Mouse (Mus musculus) kidney, postnatal 10 days (tissue): Measurements from ENCODE around the gene Calm2.

Experiments
- DNase-seq: peaks from one replicate; pipeline ENCODE4 v3.0.0; 2021; ENCODE audit warnings: mixed read lengths

Calm2 gene

GRCm38 (mm10) chr17:87446767-87447611 lies at the start of gene Calm2:
Gene Calm2 (minus strand): TSS chr17:87446935.
- DNase-seq = peak; percentile 99

- no peak for DNase-seq
Measured at GRCm38 (mm10) chr17:87495504-87495903, 48.8 kb upstream of the Calm2 start.

GRCm38 (mm10) chr17:87494310-87494709 lies 47.6 kb upstream of the Calm2 start:
- no peak for DNase-seq

GRCm38 (mm10) chr17:87492286-87492685 lies 45.6 kb upstream of the Calm2 start:
- DNase-seq = no peak

- peak; percentile 56 for DNase-seq
Measured at GRCm38 (mm10) chr17:87490295-87490694, 43.6 kb upstream of the Calm2 start.

GRCm38 (mm10) chr17:87485751-87486150 lies 39.0 kb upstream of the Calm2 start:
- DNase-seq = no peak

GRCm38 (mm10) chr17:87482867-87483266 lies 36.1 kb upstream of the Calm2 start:
- DNase-seq = no peak

- DNase-seq = no peak
Measured at GRCm38 (mm10) chr17:87478569-87478968, 31.8 kb upstream of the Calm2 start.

GRCm38 (mm10) chr17:87477611-87478010 lies 30.9 kb upstream of the Calm2 start:
- peak; percentile 31 for DNase-seq

- no peak for DNase-seq
Measured at GRCm38 (mm10) chr17:87475356-87475755, 28.6 kb upstream of the Calm2 start.

- DNase-seq = peak; percentile 30
Measured at GRCm38 (mm10) chr17:87474501-87474795, 27.7 kb upstream of the Calm2 start.

- peak; percentile 44 for DNase-seq
Measured at GRCm38 (mm10) chr17:87473736-87474500, 27.2 kb upstream of the Calm2 start.

GRCm38 (mm10) chr17:87473441-87473735 lies 26.7 kb upstream of the Calm2 start:
- no peak for DNase-seq

GRCm38 (mm10) chr17:87472879-87473278 lies 26.1 kb upstream of the Calm2 start:
- DNase-seq = no peak

GRCm38 (mm10) chr17:87471661-87472060 lies 24.9 kb upstream of the Calm2 start:
- DNase-seq = no peak

- DNase-seq = no peak
Measured at GRCm38 (mm10) chr17:87470797-87471196, 24.1 kb upstream of the Calm2 start.

GRCm38 (mm10) chr17:87470282-87470681 lies 23.5 kb upstream of the Calm2 start:
- DNase-seq = no peak

GRCm38 (mm10) chr17:87469428-87469827 lies 22.7 kb upstream of the Calm2 start:
- DNase-seq = no peak

GRCm38 (mm10) chr17:87468616-87469015 lies 21.9 kb upstream of the Calm2 start:
- DNase-seq = no peak

GRCm38 (mm10) chr17:87461499-87461896 lies 14.8 kb upstream of the Calm2 start:
- no peak for DNase-seq

- DNase-seq = peak; percentile 50
Measured at GRCm38 (mm10) chr17:87460669-87461498, 14.1 kb upstream of the Calm2 start.

GRCm38 (mm10) chr17:87459750-87460668 lies 13.3 kb upstream of the Calm2 start:
- peak; percentile 38 for DNase-seq
